Mouse (Mus musculus): ENCODE measurements around the gene Anapc2. TPM values are rescaled to one million over a fixed set of nuclear protein-coding genes. Genes with fewer than 3 reads are reported as not detected.

The Anapc2 gene
- total and polyA plus RNA-seq, 2 experiments from 2014 or later = 46.7 to 105 TPM

DNA sequence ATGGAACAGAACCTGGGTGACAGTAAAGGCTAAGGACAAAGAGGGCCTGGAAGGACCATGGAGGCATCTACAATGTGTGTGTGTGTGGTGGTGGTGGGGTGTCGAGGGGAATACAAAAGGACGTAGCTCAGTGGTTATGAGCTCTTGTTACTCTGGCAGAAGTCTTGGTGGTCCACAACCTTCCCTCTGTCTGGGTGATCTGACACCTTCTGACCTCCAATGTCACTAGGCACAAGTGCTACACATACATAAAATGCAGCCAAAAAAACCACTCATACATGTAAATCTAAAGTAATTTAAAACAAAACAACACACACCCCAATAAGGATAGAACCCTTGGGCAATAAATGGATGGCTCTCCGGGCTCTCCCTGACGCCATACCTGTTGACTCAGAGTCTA is 44.9 kb upstream of the Anapc2 start:
- WGBS = 92% methylated on average over 4 of the region's 4 CpGs
- H3K4me1 ChIP-seq (ENCODE audit: insufficient read depth, low read length) = peaks cover 19% of the 10 kb centered on the region
- no peaks in the 10 kb centered on the region for H3K27me3 ChIP-seq (ENCODE audit: insufficient read depth, low read length)
- DNase-seq (ENCODE audit: low spot score) (no peak), ATAC-seq (no peak)
- no peak for TF ChIP-seq CTCF (IDR thresholded peaks at IDR 0.05; ENCODE audit: low read depth)
- no peak overlapping the region for H3K9ac ChIP-seq (replicated peaks; ENCODE audit: low read length)
- H3K36me3 ChIP-seq (ENCODE audit: insufficient read depth, low read length) = no peaks in the 10 kb centered on the region
- H3K4me2 ChIP-seq (ENCODE audit: low read depth, low read length) = no peak overlapping the region
- H3K27ac ChIP-seq = no peak overlapping the region
- no peaks in the 10 kb centered on the region for H3K9me3 ChIP-seq (ENCODE audit: low read length)
- no peak overlapping the region for H3K4me3 ChIP-seq (ENCODE audit: low read length)

DNA sequence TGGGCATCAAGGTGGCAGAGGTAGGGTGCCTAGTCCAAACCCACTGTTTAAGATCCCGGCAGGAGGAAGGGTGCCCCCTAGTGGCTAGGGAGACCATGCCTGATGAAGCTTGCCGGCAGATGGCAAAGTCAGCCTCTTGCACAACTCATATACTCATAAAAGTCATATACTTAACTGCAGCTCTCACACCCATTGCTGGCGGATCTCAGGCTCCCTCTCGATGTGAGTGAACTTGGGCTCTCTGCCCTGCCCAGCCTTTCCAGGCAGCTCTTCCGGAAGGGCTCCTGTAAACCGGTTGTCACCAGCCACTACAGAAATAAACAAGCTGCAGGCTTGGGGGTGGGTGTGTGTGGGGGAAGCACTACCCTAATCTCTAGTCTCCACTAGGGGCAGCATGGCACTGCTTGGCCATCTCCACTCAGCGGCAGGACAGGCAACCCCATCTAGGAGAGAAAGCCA is 43.8 kb upstream of the Anapc2 start:
- H3K4me1 ChIP-seq (ENCODE audit: insufficient read depth, low read length) = peaks cover 17% of the 10 kb centered on the region; the same call in 1 of the 2 replicates
- H3K27me3 ChIP-seq (ENCODE audit: insufficient read depth, low read length) = no peaks in the 10 kb centered on the region
- H3K9ac ChIP-seq (replicated peaks; ENCODE audit: low read length) = peak overlapping the region; percentile 38; the same call in 1 of the 2 replicates
- no peaks in the 10 kb centered on the region for H3K36me3 ChIP-seq (ENCODE audit: insufficient read depth, low read length)
- WGBS = 0% methylated on average over 7 of the region's 7 CpGs
- TF ChIP-seq CTCF (IDR thresholded peaks at IDR 0.05; ENCODE audit: low read depth) = peak; percentile 79
- peak overlapping the region; percentile 42 for H3K4me2 ChIP-seq (ENCODE audit: low read depth, low read length)
- peak overlapping the region; percentile 15; the same call in 1 of the 2 replicates for H3K4me3 ChIP-seq (ENCODE audit: low read length)
- no peaks in the 10 kb centered on the region for H3K9me3 ChIP-seq (ENCODE audit: low read length)
- DNase-seq (ENCODE audit: low spot score) (peak; percentile 92), ATAC-seq (peak; percentile 67)
- peak overlapping the region; percentile 81 for H3K27ac ChIP-seq

DNA sequence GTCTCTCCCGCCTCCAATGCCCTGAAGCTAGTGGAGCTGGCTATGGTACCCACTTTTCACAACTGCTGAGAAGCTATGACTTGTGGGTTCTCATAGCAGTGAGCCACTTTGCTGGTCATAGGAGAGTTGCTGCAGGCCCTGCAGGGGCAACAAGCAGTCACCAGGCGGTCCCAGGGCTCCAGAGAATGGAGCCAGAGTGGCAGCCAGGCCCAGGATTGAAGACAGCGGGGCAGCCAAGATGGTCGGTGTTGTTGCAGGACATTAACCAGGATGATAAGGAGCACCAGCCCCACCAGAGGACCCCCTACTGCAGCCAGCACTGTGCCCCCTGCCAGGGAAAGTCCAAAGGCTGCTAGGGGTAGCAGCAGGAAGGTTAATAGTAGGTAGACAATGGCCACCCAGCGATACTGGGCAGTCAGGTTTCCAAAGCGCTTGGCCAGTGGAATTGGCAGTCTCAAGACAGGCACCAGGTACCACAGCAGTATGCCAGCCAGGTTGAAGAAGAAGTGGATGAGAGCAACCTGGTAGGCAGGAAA is 43.2 kb upstream of the Anapc2 start:
- no peak overlapping the region for H3K4me2 ChIP-seq (ENCODE audit: low read depth, low read length)

DNA sequence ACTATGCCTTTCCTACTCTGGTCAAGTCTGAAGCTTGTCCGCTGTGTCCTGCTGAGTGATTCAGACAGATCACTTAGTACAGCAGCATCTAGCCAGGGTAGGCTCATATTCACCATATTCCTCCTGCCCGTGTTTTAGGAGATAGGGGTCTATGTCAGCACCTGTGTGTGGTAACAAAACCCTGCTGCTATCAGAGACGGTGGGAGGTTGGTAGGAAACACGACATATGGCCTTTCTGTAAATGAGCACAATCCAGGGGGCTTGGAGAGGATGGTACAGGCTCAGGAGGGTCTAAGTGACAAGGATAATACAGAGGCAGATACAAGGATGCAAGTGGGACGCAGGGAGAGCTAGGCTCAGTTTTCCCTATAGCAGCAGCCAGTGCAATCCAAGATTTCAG is 42.7 kb upstream of the Anapc2 start:
- Histone ChIP-seq H3K4me2 (ENCODE audit: low read depth, low read length) (no peak overlapping the region), H3K9ac (replicated peaks; ENCODE audit: low read length) (no peak overlapping the region), H3K36me3 (ENCODE audit: insufficient read depth, low read length) (no peaks in the 10 kb centered on the region), H3K27me3 (ENCODE audit: insufficient read depth, low read length) (no peaks in the 10 kb centered on the region), H3K4me1 (ENCODE audit: insufficient read depth, low read length) (peaks cover 13% of the 10 kb centered on the region; the same call in 1 of the 2 replicates), H3K4me3 (ENCODE audit: low read length) (no peak overlapping the region), H3K27ac (no peak overlapping the region), H3K9me3 (ENCODE audit: low read length) (no peaks in the 10 kb centered on the region)
- ATAC-seq (no peak), DNase-seq (ENCODE audit: low spot score) (no peak)
- 80% methylated on average over 5 of the region's 5 CpGs for WGBS
- TF ChIP-seq CTCF (IDR thresholded peaks at IDR 0.05; ENCODE audit: low read depth) = no peak

More for the DNA sequence above, 43.2 kb upstream of the Anapc2 start:
- ATAC-seq (no peak), DNase-seq (ENCODE audit: low spot score) (no peak)
- H3K27me3 ChIP-seq (ENCODE audit: insufficient read depth, low read length) = no peaks in the 10 kb centered on the region
- no peak overlapping the region for H3K9ac ChIP-seq (replicated peaks; ENCODE audit: low read length)
- H3K4me1 ChIP-seq (ENCODE audit: insufficient read depth, low read length) = peaks cover 13% of the 10 kb centered on the region; the same call in 1 of the 2 replicates
- H3K9me3 ChIP-seq (ENCODE audit: low read length) = no peaks in the 10 kb centered on the region
- 68% methylated on average over 6 of the region's 6 CpGs for WGBS
- no peaks in the 10 kb centered on the region for H3K36me3 ChIP-seq (ENCODE audit: insufficient read depth, low read length)
- H3K4me3 ChIP-seq (ENCODE audit: low read length) = no peak overlapping the region
- H3K27ac ChIP-seq = peak overlapping the region; percentile 81
- no peak for TF ChIP-seq CTCF (IDR thresholded peaks at IDR 0.05; ENCODE audit: low read depth)

DNA sequence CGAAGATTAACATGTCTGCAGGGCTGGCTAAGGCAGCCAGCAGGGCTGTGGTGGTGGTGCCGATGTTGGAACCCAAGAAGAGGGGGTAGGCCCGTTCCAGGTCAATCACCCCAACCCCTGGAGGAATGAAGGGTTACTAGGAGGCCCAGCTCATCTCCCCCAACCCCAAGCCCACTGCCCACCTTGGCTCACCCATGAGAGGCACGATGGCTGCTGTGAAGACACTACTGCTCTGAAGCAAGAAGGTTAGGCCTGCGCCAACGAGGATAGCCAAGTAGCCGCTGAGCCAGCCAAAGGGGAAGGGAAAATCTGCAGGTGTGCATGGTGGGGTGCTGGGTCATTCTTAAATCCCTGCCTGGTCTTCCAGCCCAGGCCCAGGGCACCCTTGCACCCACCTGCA is 41.7 kb upstream of the Anapc2 start:
- Histone ChIP-seq H3K27me3 (ENCODE audit: insufficient read depth, low read length) (no peaks in the 10 kb centered on the region), H3K4me1 (ENCODE audit: insufficient read depth, low read length) (peaks cover 10% of the 10 kb centered on the region; the same call in 1 of the 2 replicates), H3K9ac (replicated peaks; ENCODE audit: low read length) (no peak overlapping the region), H3K4me3 (ENCODE audit: low read length) (no peak overlapping the region), H3K4me2 (ENCODE audit: low read depth, low read length) (no peak overlapping the region), H3K27ac (no peak overlapping the region), H3K9me3 (ENCODE audit: low read length) (no peaks in the 10 kb centered on the region), H3K36me3 (ENCODE audit: insufficient read depth, low read length) (no peaks in the 10 kb centered on the region)
- DNase-seq (ENCODE audit: low spot score) = no peak
- WGBS = 86% methylated on average over 7 of the region's 7 CpGs
- TF ChIP-seq CTCF (IDR thresholded peaks at IDR 0.05; ENCODE audit: low read depth) = no peak
- no peak for ATAC-seq

DNA sequence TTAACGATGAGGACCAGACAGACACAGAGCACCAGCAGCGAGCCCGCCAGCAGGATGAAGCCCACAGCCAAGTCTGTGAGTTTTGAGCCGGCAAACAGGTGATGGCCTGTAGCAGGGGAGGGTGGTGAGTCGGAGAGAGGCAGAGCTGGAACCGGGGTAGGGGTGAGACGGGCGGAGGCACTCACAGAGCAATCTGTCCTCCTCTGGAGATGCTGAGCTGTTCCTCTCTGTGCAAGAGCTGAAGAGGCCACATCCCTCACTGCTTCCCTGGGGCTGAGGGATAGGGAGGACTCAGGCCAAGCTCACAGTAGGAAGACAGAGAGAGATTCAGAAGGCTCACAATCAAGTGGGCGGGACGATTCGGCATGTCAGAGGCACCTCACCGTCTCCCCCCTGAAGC is 41.2 kb upstream of the Anapc2 start:
- H3K9ac ChIP-seq (replicated peaks; ENCODE audit: low read length) = no peak overlapping the region
- H3K27ac ChIP-seq = no peak overlapping the region
- TF ChIP-seq CTCF (IDR thresholded peaks at IDR 0.05; ENCODE audit: low read depth) = no peak
- WGBS = 60% methylated on average over 12 of the region's 12 CpGs
- H3K36me3 ChIP-seq (ENCODE audit: insufficient read depth, low read length) = no peaks in the 10 kb centered on the region
- H3K4me2 ChIP-seq (ENCODE audit: low read depth, low read length) = no peak overlapping the region
- no peak for DNase-seq (ENCODE audit: low spot score)
- H3K4me1 ChIP-seq (ENCODE audit: insufficient read depth, low read length) = peaks cover 7% of the 10 kb centered on the region; the same call in 1 of the 2 replicates
- no peak overlapping the region for H3K4me3 ChIP-seq (ENCODE audit: low read length)
- H3K9me3 ChIP-seq (ENCODE audit: low read length) = no peaks in the 10 kb centered on the region
- no peak for ATAC-seq
- no peaks in the 10 kb centered on the region for H3K27me3 ChIP-seq (ENCODE audit: insufficient read depth, low read length)

DNA sequence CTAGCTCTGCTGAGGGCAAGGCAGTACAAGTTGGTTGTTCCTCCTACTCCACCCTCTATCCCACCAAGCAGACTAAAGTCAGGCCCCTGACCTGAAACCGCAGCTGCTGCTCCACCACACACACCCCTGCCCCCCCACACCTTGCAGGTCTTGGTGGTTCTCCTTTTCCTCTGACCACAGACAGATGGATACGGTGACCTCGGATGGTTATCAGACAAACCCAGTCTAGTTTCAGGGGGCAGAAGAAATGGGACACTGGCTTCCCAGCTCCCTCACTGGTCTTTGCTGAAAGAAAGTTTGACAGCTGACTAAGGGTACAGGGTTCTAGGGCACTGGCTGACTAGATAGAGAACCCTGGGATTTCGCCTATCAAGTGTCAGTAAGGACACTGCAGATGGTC is 38.9 kb upstream of the Anapc2 start:
- no peak for ATAC-seq
- H3K9me3 ChIP-seq (ENCODE audit: low read length) = no peaks in the 10 kb centered on the region
- WGBS = 86% methylated on average over 4 of the region's 4 CpGs
- H3K36me3 ChIP-seq (ENCODE audit: insufficient read depth, low read length) = no peaks in the 10 kb centered on the region
- H3K4me2 ChIP-seq (ENCODE audit: low read depth, low read length) = no peak overlapping the region
- no peak overlapping the region for H3K4me3 ChIP-seq (ENCODE audit: low read length)
- H3K4me1 ChIP-seq (ENCODE audit: insufficient read depth, low read length) = peaks cover 4% of the 10 kb centered on the region; the same call in 1 of the 2 replicates
- no peaks in the 10 kb centered on the region for H3K27me3 ChIP-seq (ENCODE audit: insufficient read depth, low read length)
- no peak overlapping the region for H3K9ac ChIP-seq (replicated peaks; ENCODE audit: low read length)
- no peak for DNase-seq (ENCODE audit: low spot score)
- no peak for TF ChIP-seq CTCF (IDR thresholded peaks at IDR 0.05; ENCODE audit: low read depth)
- no peak overlapping the region for H3K27ac ChIP-seq
